Mouse (Mus musculus) cerebellum, postnatal 14 days (tissue): ENCODE results near the gene Vmn1r198.
"Not testable (repeated sequence)": the region's sequence is repeated elsewhere in the genome, so short reads cannot be mapped to it uniquely, and the experiment has no call there.

Experiments
- DNase-seq, 2 experiments: peaks; one replicate each; pipeline ENCODE4 v3.0.0; 2021; ENCODE audit warnings: mixed read lengths in 2 of 2

Vmn1r198 gene

DNA sequence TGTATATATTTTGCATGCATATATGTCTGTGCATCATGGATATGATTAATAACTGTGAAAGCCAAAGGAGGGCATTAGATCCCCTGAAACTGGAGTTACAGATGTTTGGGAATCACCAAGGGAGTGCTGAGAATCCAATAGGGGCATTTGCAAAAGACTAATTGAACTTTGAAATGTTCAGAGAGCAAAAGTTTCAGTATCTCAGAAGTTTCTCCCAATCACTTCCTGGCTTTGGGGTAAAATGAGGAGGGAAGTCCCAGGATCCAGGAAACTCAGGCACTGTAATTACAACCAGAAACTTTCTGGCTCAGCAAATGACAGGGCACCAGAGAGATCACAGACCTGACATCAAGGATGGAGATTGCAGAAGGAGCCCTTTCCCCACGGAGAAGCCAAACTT is at the start of gene Vmn1r198:
Gene Vmn1r198, plus strand, starts transcription at position 301 of the 400 bp plus-strand sequence.
- no peak for DNase-seq

GRCm38 (mm10) chr13:22308075-22308474 is 42.1 kb upstream of the Vmn1r198 start:
- not testable (repeated sequence) for DNase-seq

DNA sequence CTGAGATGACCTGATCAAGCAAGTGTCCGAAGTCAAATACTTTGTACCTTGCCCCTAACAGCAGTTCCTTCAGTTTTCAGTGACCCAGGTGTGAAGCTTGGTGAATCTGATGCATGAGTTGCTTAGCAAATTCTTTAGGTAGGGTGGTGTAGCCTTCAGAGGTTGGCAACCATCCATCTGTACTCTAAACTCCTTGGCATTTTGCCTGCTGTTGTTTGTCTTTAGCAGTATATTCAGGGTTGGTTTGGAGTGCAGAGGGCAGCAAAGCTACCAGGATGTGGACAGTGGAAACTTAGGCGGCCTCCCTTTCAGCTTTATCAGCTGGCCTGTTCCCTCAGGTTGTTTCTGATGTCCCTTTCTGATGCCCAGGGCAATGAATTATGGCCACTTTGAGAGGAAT is 34.8 kb upstream of the Vmn1r198 start:
- DNase-seq, result no peak

GRCm38 (mm10) chr13:22317366-22317765 is 32.8 kb upstream of the Vmn1r198 start:
- DNase-seq, result no peak

DNA sequence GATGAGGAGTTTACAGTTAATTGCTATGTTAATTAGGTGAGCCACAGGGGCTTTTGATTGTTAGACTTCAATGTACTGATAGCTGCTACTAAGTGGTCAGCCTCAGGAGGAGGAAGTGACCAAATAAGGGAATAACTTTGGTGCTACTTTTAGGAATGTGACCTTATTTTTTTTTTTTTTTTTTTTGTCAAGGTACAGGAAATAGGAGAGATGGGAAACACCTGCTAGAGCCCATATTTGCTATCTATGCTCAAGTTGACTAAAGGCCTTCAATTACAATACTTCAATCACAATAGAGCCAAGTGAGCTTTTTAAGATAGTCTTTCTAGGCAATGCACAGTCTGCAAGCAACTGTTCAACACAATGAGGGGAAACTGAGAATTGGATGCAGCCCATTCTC is 30.1 kb upstream of the Vmn1r198 start:
- no peak for DNase-seq

DNA sequence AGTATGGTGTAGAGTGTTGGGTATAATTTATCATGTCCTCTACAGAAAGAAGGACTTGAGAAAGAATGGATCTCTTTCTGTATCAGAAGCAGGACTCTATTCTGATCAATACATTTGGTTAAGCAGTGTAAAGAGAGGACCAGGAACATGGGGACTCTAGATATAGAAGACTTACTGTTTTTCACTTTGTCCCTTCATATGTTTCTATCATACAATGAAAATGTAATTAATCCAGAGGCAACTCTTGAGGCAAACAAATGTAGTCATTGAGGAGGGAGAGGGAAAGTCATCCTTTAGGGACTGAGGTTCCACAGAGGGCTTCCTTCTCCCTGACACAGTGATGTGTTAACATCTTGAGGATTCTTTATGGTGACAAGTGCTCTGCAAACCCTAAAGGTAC is 25.9 kb upstream of the Vmn1r198 start, which contains the start of gene Vmn1r197:
Gene Vmn1r197, plus strand, starts transcription at position 301 of the 400 bp plus-strand sequence.
- no peak for DNase-seq

GRCm38 (mm10) chr13:22333269-22333668 is 16.9 kb upstream of the Vmn1r198 start:
- no peak for DNase-seq

GRCm38 (mm10) chr13:22335565-22335964 is 14.6 kb upstream of the Vmn1r198 start:
- DNase-seq, result no peak

DNA sequence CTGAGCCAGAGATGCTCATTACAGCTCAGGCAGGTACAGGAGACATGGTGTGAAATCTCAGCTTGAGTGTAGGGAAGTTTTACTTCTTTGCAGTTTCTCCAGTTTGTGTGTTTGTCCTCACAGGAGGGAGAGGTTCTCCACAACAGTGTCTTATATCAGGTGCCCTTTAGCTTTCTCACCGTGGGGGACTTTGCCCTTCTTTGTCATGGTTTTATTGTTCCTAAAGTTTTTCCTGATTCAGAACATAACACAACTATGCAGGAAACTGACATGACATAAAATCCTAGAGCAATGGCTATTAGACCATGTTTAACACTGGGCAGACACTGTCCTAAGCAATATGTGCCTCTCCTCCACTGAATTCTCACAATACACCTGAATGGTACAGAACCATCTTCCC is 649 bp downstream of the Vmn1r198 start:
- no peak for DNase-seq

- no peak for DNase-seq
Observed at GRCm38 (mm10) chr13:22379518-22379917, 29.4 kb downstream of the Vmn1r198 start, which contains the start of gene Vmn1r199. Gene Vmn1r199, plus strand, starts transcription at chr13:22379818.

DNA sequence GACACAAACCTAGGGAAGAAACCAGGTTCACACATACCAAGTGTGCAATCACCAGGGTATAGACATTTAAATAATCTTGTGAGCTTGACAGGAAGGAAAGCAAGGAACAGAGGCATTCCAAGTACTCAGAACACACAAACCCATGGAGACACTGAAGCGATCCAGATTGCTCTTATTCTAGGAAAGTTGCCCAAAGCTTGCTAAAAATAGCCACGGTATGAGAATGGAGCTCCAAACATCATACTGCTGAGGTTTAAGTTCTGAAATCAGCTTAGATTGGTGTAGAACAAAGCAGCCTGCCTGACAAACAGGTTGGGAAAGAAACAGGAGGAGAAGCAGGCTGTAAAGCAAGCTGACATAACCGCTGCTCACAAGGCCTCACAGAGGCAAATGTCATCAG is 31.0 kb downstream of the Vmn1r198 start:
- DNase-seq, result not testable (repeated sequence)

DNA sequence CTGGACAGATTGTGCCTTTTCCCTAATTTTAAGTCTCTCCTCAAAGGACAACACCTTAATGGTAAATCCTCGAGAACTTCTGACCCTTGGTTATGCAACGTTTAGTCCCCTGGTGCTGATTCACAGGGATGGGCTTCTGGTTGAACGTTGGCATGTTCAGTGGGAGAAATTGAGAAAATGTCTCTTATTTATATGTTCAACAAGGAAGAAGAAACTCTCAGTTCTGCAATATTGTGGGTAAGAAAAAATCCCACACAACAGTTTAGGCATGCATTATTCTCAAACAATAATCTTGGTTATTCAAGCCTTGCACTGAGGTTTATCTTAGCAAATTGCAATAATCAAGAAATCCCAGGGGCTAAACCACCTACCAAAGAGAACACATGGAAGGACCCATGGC is 33.2 kb downstream of the Vmn1r198 start:
- no peak for DNase-seq

GRCm38 (mm10) chr13:22387050-22387449 is 36.9 kb downstream of the Vmn1r198 start:
- no peak for DNase-seq

DNA sequence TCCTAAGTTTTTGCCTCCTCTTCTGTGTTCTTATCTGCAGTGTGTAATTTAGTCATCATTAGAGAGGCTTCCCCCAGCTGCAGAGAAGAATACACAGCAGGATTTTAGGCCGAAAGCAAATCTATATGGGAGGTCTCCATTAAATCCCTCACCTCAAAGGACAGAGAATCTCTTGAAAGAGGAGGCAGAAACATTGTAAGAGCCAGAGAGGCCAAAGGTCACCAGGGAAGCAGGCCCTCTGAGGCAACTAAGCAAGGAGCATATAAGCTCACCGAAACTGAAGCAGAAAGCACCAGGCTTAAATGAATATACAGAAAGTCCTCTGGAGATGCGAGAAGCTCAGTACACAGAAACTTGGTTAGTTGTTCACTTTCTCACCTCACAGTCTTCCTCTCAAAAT is 39.9 kb downstream of the Vmn1r198 start, which contains the start of gene Vmn1r200:
Gene Vmn1r200, plus strand, starts transcription at position 301 of the 400 bp plus-strand sequence.
- no peak for DNase-seq

DNA sequence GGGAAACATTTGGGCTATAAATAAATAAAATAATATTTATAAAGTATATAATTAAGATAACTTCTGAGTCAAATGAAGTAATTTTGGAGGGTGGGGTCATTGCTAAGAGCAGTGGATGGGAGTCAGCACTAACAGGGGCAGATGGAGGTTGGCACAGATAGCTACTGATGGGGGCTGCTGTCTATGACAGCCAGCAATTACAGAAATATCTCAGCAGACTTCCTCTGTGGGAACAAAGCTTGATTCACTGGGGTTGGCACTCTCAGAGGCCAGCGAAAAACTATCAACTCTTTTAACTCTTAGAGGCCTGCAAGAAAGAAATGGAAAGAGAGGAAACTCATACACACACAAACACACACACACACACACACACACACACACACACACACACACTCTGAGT is 52.8 kb downstream of the Vmn1r198 start:
- no peak for DNase-seq
